ENCODE assay signal across 7 mouse cellular contexts in the genomic region with DNA sequence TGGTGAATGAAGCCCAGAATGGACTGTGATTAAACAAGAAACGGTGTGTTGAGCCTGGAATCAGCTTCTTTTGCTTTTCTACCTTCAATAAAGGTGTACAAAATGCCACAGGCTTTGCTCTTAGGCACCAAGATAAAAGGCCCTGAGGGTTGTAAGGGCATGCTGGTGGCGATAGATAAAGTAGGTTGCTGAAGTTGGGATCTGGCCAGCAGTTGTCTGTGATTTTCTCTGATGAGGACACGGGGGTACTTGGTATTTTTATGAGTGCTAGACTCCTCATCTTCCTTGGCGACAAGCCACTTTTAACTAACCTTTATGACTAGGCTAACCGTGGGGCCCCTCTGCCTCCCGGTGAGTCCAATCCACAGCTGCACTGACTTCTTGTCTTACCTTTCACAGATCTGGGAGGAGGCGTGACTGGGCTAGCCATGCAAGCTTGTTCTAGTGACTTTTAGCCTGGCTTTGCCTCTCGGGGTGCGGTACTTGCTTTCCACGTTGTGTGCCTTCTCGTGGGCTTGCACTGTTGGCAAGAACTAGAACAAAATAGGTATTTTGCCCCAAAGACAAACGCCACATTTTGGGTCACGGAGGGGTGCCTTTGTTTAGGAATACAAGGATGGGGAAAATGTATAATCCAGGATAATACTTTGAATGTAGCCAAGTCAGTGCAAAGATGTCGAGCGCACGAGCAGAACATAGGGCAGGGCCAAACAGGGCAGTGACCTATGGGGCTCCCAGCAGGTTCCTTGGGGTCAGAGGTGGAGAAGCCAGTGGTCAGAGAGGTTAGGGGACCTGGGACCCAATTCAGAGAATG. TPM values are rescaled to one million over a fixed set of nuclear protein-coding genes. Genes with fewer than 3 reads are reported as not detected.
A peak's percentile ranks its signal among the peaks of the same experiment; 100 is the strongest.
DNase-seq lines count a peak whose midpoint lies in the region; ATAC-seq and TF ChIP-seq lines count a peak whose summit lies in the region.

No protein-coding gene starts in this region.

- 27% methylated on average over 16 of the region's 16 CpGs for WGBS in lung, embryonic 14.5 days
- WGBS in embryonic facial prominence, embryonic 11.5 days = 24% methylated on average over 16 of the region's 16 CpGs
- 33% methylated on average over 16 of the region's 16 CpGs for WGBS in hindbrain, embryonic 15.5 days

- H3K4me2 ChIP-seq in lung, embryonic 14.5 days = peak overlapping the region; percentile 93
- peak overlapping the region; percentile 93 for H3K4me2 ChIP-seq in embryonic facial prominence, embryonic 11.5 days (ENCODE audit: low read depth, low read length)
- H3K4me2 ChIP-seq in hindbrain, embryonic 15.5 days = peak overlapping the region; percentile 91
- H3K4me2 ChIP-seq in myocyte (ENCODE audit: low read depth) = peak overlapping the region; percentile 87

- no peak overlapping the region for H3K27ac ChIP-seq in lung, embryonic 14.5 days (ENCODE audit: low read depth)
- H3K27ac ChIP-seq in embryonic facial prominence, embryonic 11.5 days (replicated peaks; ENCODE audit: low read depth, low read length) = no peak overlapping the region; the same call in 1 of the 2 replicates
- H3K27ac ChIP-seq in hindbrain, embryonic 15.5 days (replicated peaks) = no peak overlapping the region

- H3K9ac ChIP-seq in lung, embryonic 14.5 days = peak overlapping the region; percentile 82
- peak overlapping the region; percentile 96 for H3K9ac ChIP-seq in embryonic facial prominence, embryonic 11.5 days (replicated peaks; ENCODE audit: low read length)
- H3K9ac ChIP-seq in hindbrain, embryonic 15.5 days = peak overlapping the region; percentile 70

- TF ChIP-seq CTCF in lung, embryonic 14.5 days (IDR thresholded peaks at IDR 0.05; ENCODE audit: low read depth) = no peak

- H3K79me2 ChIP-seq in myocyte (ENCODE audit: control insufficient read depth, insufficient read depth) = no peaks in the 10 kb centered on the region

- no peaks in the 10 kb centered on the region for H3K27me3 ChIP-seq in lung, embryonic 14.5 days (ENCODE audit: insufficient read depth, low read length)
- no peaks in the 10 kb centered on the region for H3K27me3 ChIP-seq in embryonic facial prominence, embryonic 11.5 days (ENCODE audit: control insufficient read depth, insufficient read depth, low read length)
- no peaks in the 10 kb centered on the region for H3K27me3 ChIP-seq in hindbrain, embryonic 15.5 days
- H3K27me3 ChIP-seq in myocyte (ENCODE audit: control insufficient read depth, insufficient read depth, insufficient read length) = no peaks in the 10 kb centered on the region

- H3K4me1 ChIP-seq in lung, embryonic 14.5 days (ENCODE audit: insufficient read depth) = peaks cover 46% of the 10 kb centered on the region
- peaks cover 9% of the 10 kb centered on the region; the same call in 1 of the 2 replicates for H3K4me1 ChIP-seq in embryonic facial prominence, embryonic 11.5 days (ENCODE audit: control insufficient read depth, insufficient read depth, low read length)
- H3K4me1 ChIP-seq in hindbrain, embryonic 15.5 days (replicated peaks) = peaks cover 45% of the 10 kb centered on the region

- peaks cover 28% of the 10 kb centered on the region for H3K36me3 ChIP-seq in lung, embryonic 14.5 days (ENCODE audit: insufficient read depth)
- no peaks in the 10 kb centered on the region; the same call in 1 of the 2 replicates for H3K36me3 ChIP-seq in embryonic facial prominence, embryonic 11.5 days (replicated peaks; ENCODE audit: control insufficient read depth, insufficient read depth, low read depth, low read length)
- no peaks in the 10 kb centered on the region for H3K36me3 ChIP-seq in hindbrain, embryonic 15.5 days
- H3K36me3 ChIP-seq in myocyte (ENCODE audit: control insufficient read depth, insufficient read depth) = no peaks in the 10 kb centered on the region

- TF ChIP-seq POLR2A in myocyte (IDR thresholded peaks at IDR 0.05; ENCODE audit: insufficient read length, low read depth) = no peak

- no peak for DNase-seq in lung, embryonic 14.5 days
- DNase-seq in lung, postnatal 36 days = no peak
- no peak for DNase-seq in embryonic facial prominence, embryonic 11.5 days (ENCODE audit: low spot score)
- no peak for DNase-seq in MN1 (ENCODE audit: low spot score)
- no peak for DNase-seq in urinary bladder, adult 18-20 months (ENCODE audit: low spot score in 2 of 2)

- peak overlapping the region; percentile 10 for H3ac ChIP-seq in myocyte (ENCODE audit: control insufficient read depth, insufficient read length)

- H3K9me3 ChIP-seq in lung, embryonic 14.5 days (ENCODE audit: low read depth, low read length) = no peaks in the 10 kb centered on the region
- no peaks in the 10 kb centered on the region for H3K9me3 ChIP-seq in embryonic facial prominence, embryonic 11.5 days (replicated peaks; ENCODE audit: control insufficient read depth, low read length)
- H3K9me3 ChIP-seq in hindbrain, embryonic 15.5 days = no peaks in the 10 kb centered on the region

- peak overlapping the region; percentile 82 for H3K4me3 ChIP-seq in lung, embryonic 14.5 days (ENCODE audit: low read depth, low read length)
- H3K4me3 ChIP-seq in embryonic facial prominence, embryonic 11.5 days (ENCODE audit: low read depth, low read length) = peak overlapping the region; percentile 98
- H3K4me3 ChIP-seq in hindbrain, embryonic 15.5 days = peak overlapping the region; percentile 79
- H3K4me3 ChIP-seq in myocyte = peak overlapping the region; percentile 28

- no peak for ATAC-seq in lung, embryonic 14.5 days (ENCODE audit: insufficient read depth)
- no peak; the same call in 1 of the 2 replicates for ATAC-seq in embryonic facial prominence, embryonic 11.5 days (replicated peaks; ENCODE audit: insufficient number of reproducible peaks, low FRiP score, low TSS enrichment, low read depth)
- no peak for ATAC-seq in hindbrain, embryonic 15.5 days (ENCODE audit: low FRiP score, low read depth)

TF ChIP-seq in myocyte, 11 proteins besides CTCF, POLR2A, EP300 and RAD21:
- TF ChIP-seq E2F4 (IDR thresholded peaks at IDR 0.05; ENCODE audit: insufficient read depth) (no peak), SRF (IDR thresholded peaks at IDR 0.05; ENCODE audit: control insufficient read depth, insufficient read length, low read depth) (no peak), MYOG (IDR thresholded peaks at IDR 0.05; ENCODE audit: control insufficient read depth in 1 of 3, insufficient read depth in 1 of 3, insufficient read length in 2 of 3, low read depth in 2 of 3) (no peak), REST (IDR thresholded peaks at IDR 0.05; ENCODE audit: insufficient read depth, insufficient read length) (no peak)

RNA-seq across cellular contexts. Expression of a gene that starts 0.9 kb away (rescaled TPM):
- 90.2 and 93.2 TPM in 2 replicates for polyA plus RNA-seq in lung, embryonic 14.5 days (2014; fragmentation: Nextera tagmentation; extraction: Ambion mirVana)
- polyA plus RNA-seq in embryonic facial prominence, embryonic 11.5 days (2014; fragmentation: Nextera tagmentation; extraction: Ambion mirVana) = 82.8 and 83.8 TPM in 2 replicates
- polyA plus RNA-seq in hindbrain, embryonic 15.5 days (2015; fragmentation: Nextera tagmentation; extraction: Ambion mirVana) = 17.8 and 20.0 TPM in 2 replicates
- 2.4 TPM for polyA plus RNA-seq in myocyte (2012; fragmentation: generic; extraction: Trizol)

Comparison
In these comparisons a context has a peak if more than half of its experiments do, and no peak if none do; other contexts are left out.
1. H3K4me3 ChIP-seq: peak in every context shown above with its lines; median percentile 98 in embryonic facial prominence, embryonic 11.5 days; 82 in lung, embryonic 14.5 days; 79 in hindbrain, embryonic 15.5 days; 28 in myocyte.